Mouse (Mus musculus): Measurements from ENCODE around the gene Cdk14. TPM values are rescaled to one million over a fixed set of nuclear protein-coding genes. Genes with fewer than 3 reads are reported as not detected.

The Cdk14 gene
- polyA plus RNA-seq, 1 experiment from 2014 or later: 10.8 TPM

GRCm38 (mm10) chr5:4962063-4962610 lies 458.0 kb downstream of the Cdk14 start:
- WGBS: 49% methylated on average over 15 of the region's 15 CpGs
- H3K27me3 ChIP-seq (replicated peaks): no peaks in the 10 kb centered on the region
- H3K4me3 ChIP-seq: no peak overlapping the region
- H3K27ac ChIP-seq (replicated peaks): no peak overlapping the region
- no peaks in the 10 kb centered on the region for H3K9me3 ChIP-seq
- ATAC-seq (ENCODE audit: extremely low read depth, insufficient number of reproducible peaks, low FRiP score, low TSS enrichment): no peak
- H3K4me2 ChIP-seq: 0 out of 2 replicates have a peak overlapping the region, but pooled peaks have one; percentile 16
- peaks cover 31% of the 10 kb centered on the region for H3K4me1 ChIP-seq
- no peak overlapping the region for H3K9ac ChIP-seq
- no peaks in the 10 kb centered on the region for H3K36me3 ChIP-seq

- H3K27me3 ChIP-seq (replicated peaks): no peaks in the 10 kb centered on the region
- no peak overlapping the region for H3K4me3 ChIP-seq
- H3K9ac ChIP-seq: no peak overlapping the region
- H3K4me1 ChIP-seq: peaks cover 34% of the 10 kb centered on the region
- no peaks in the 10 kb centered on the region for H3K9me3 ChIP-seq
- H3K36me3 ChIP-seq: no peaks in the 10 kb centered on the region
- no peak overlapping the region for H3K4me2 ChIP-seq
- ATAC-seq (ENCODE audit: extremely low read depth, insufficient number of reproducible peaks, low FRiP score, low TSS enrichment): no peak
- 97% methylated on average over 1 of the region's 1 CpGs for WGBS
- no peak overlapping the region for H3K27ac ChIP-seq (replicated peaks)
Measured at GRCm38 (mm10) chr5:4961636-4962035, 458.5 kb downstream of the Cdk14 start.

DNA sequence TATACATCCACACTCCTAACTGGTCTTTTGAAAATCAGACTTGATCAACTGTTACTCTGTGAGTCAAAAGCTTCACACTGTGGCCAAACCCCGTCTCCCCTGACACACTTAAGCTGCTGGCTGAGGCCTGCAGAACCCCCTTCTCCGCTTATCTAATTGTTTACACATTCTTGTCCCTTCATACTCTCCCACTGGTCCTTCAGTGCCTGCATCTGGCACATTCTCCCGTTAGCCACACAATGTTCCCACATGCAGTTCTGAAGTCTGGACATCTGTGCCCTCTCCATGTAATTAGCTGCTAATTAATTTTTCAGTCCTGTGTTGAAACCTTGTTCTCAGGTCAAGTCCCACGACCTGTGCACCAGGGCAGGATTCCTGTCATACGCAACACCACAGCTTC lies 460.7 kb downstream of the Cdk14 start:
- H3K27ac ChIP-seq (replicated peaks): no peak overlapping the region

GRCm38 (mm10) chr5:4955993-4956392 lies 464.1 kb downstream of the Cdk14 start:
- Histone ChIP-seq H3K4me2 (no peak overlapping the region), H3K9ac (no peak overlapping the region), H3K9me3 (no peaks in the 10 kb centered on the region), H3K27me3 (replicated peaks) (no peaks in the 10 kb centered on the region), H3K27ac (replicated peaks) (no peak overlapping the region), H3K4me3 (no peak overlapping the region), H3K4me1 (peaks cover 32% of the 10 kb centered on the region), H3K36me3 (no peaks in the 10 kb centered on the region)
- no peak for ATAC-seq (ENCODE audit: extremely low read depth, insufficient number of reproducible peaks, low FRiP score, low TSS enrichment)
- WGBS: 69% methylated on average over 7 of the region's 7 CpGs

More for the DNA sequence above, 460.7 kb downstream of the Cdk14 start:
- WGBS: 24% methylated on average over 5 of the region's 5 CpGs
- ATAC-seq (ENCODE audit: extremely low read depth, insufficient number of reproducible peaks, low FRiP score, low TSS enrichment): no peak
- H3K9ac ChIP-seq: no peak overlapping the region
- H3K4me1 ChIP-seq: peaks cover 38% of the 10 kb centered on the region
- no peaks in the 10 kb centered on the region for H3K27me3 ChIP-seq (replicated peaks)
- H3K4me3 ChIP-seq: no peak overlapping the region
- no peak overlapping the region for H3K4me2 ChIP-seq
- no peaks in the 10 kb centered on the region for H3K36me3 ChIP-seq
- no peaks in the 10 kb centered on the region for H3K9me3 ChIP-seq

DNA sequence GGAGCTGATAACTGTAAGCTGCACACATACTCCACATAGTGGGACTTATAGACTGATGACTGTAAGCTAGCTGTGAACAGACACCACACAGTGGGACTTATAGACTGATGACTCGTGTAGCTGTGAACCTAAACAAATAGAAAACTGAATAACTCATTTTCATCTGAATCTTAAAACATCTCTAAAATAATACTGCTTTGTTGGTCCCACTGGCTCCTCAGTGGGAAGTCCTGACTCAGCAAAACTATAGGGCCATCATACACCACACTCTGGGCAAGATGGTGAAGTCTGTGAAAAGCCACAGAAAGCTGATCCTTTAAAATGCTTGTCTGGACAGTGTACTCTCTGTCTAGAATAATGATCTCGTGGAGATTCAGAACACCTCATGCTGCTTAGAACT lies 464.7 kb downstream of the Cdk14 start:
- Histone ChIP-seq H3K36me3 (no peaks in the 10 kb centered on the region), H3K4me1 (peaks cover 38% of the 10 kb centered on the region), H3K27me3 (replicated peaks) (no peaks in the 10 kb centered on the region), H3K9me3 (no peaks in the 10 kb centered on the region), H3K4me3 (no peak overlapping the region), H3K4me2 (no peak overlapping the region), H3K9ac (no peak overlapping the region), H3K27ac (replicated peaks) (no peak overlapping the region)
- ATAC-seq (ENCODE audit: extremely low read depth, insufficient number of reproducible peaks, low FRiP score, low TSS enrichment): no peak
- 81% methylated on average over 2 of the region's 2 CpGs for WGBS

DNA sequence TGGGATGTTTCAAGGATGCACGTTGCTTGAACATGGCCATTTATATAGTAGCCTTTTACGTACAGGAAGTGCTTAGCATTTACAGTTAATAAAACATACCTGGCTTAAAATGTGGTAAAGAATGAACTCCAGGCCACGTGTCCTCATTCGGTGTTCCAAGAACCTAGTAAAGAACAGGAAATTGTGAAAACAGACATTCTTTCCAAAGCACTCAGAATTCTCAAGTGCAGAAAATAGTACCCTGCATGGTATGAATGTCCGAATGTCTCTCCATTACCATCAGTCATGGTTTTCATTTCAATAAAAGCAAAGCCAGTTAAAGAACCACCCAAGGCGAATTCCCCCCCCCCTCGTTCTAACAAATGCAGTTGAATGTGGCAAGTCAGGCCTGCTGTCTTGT lies 470.7 kb downstream of the Cdk14 start:
- Histone ChIP-seq H3K9ac (no peak overlapping the region), H3K4me2 (no peak overlapping the region), H3K4me3 (no peak overlapping the region), H3K9me3 (no peaks in the 10 kb centered on the region), H3K36me3 (no peaks in the 10 kb centered on the region), H3K27me3 (replicated peaks) (no peaks in the 10 kb centered on the region), H3K27ac (replicated peaks) (no peak overlapping the region), H3K4me1 (peaks cover 27% of the 10 kb centered on the region)
- WGBS: 61% methylated on average over 7 of the region's 7 CpGs
- no peak for ATAC-seq (ENCODE audit: extremely low read depth, insufficient number of reproducible peaks, low FRiP score, low TSS enrichment)

DNA sequence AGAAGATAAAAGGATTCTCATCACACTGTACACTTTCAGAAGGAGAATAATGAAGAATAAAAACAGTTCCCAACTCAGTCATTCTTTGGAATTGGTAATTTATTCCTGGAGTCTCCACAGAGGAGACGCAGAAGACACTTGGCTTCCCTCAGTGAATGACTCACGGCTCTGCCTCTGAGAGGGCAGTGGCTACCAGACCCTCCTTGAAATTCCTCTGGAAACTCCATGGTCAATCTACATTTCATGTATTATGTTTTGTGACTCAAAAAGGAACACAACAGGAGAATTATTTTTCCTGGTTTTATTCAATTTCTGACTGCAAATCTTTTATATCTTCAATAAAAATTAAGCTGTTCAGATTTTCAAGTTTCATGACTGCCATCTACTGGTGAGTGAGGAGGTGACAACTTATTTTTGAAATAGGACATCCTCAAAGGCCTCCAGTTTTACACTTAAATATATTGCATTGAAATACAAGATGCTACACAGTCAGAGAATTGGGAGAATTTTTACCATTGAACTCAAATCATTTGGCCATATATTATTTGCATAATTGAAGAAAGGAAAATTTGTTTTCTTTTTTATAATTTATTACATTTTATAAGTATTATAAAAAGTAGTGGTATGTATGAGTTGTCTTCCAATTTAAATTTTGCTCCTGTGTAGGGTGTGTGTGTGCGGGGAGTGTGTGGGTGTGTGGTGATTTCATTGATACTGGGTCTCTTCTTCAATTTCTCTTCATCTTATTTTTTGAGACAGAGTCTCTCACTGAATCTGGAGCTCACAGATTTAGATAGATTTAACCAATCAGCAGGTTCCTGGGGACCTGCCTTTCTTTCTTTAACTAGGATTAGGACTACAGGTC lies 471.8 kb downstream of the Cdk14 start:
- no peaks in the 10 kb centered on the region for H3K27me3 ChIP-seq (replicated peaks)
- peaks cover 26% of the 10 kb centered on the region for H3K4me1 ChIP-seq
- no peak overlapping the region for H3K4me2 ChIP-seq
- no peak overlapping the region; the same call in 1 of the 2 replicates for H3K27ac ChIP-seq (replicated peaks)
- no peaks in the 10 kb centered on the region for H3K36me3 ChIP-seq
- no peaks in the 10 kb centered on the region for H3K9me3 ChIP-seq
- ATAC-seq (ENCODE audit: extremely low read depth, insufficient number of reproducible peaks, low FRiP score, low TSS enrichment): no peak
- H3K9ac ChIP-seq: no peak overlapping the region
- WGBS: 47% methylated on average over 3 of the region's 3 CpGs
- no peak overlapping the region for H3K4me3 ChIP-seq

DNA sequence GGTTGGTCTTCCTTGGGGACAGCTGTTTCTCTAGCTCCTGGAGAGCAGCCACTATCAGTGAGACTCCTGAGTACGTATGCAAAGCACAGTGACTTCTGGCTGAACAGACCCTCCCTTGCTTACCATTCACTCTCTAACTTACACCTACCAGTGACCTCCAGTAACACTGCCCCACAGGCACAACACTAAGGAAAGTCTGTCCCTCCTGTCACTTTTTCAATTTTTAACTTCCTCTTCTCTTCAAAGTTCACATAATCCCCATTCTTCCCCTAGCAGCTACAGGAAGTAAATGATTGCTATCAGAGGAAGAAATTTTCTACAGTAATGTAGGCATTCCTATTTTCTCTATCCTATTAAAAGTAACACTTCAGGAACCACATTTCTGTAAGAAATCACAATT lies 485.0 kb downstream of the Cdk14 start:
- no peak overlapping the region for H3K9ac ChIP-seq
- no peaks in the 10 kb centered on the region for H3K27me3 ChIP-seq (replicated peaks)
- no peak overlapping the region for H3K27ac ChIP-seq (replicated peaks)
- H3K9me3 ChIP-seq: no peaks in the 10 kb centered on the region
- H3K4me3 ChIP-seq: no peak overlapping the region
- 23% methylated on average over 1 of the region's 1 CpGs for WGBS
- no peak for ATAC-seq (ENCODE audit: extremely low read depth, insufficient number of reproducible peaks, low FRiP score, low TSS enrichment)
- no peak overlapping the region for H3K4me2 ChIP-seq
- no peaks in the 10 kb centered on the region for H3K36me3 ChIP-seq
- H3K4me1 ChIP-seq: peaks cover 20% of the 10 kb centered on the region

DNA sequence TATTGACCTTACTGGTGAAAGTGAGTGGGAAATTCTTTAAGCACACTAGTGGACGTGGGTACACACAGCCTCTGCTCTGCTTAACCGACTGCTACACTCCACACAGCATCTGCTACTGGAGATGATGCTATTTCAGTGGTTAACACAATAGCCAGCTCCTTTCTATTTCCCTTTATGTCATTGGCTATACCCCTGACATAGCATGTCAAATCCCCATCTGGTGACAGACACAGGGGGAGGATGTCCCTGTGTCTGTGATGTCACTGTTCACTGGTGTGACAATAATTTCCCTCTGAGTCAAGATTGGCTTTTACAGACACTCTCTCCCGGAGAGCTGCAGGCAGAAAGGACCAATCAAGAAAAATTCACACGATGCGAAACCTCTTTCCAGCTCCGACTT lies 485.6 kb downstream of the Cdk14 start:
- no peak overlapping the region for H3K4me2 ChIP-seq
- H3K9ac ChIP-seq: no peak overlapping the region
- H3K4me3 ChIP-seq: no peak overlapping the region
- H3K27me3 ChIP-seq (replicated peaks): no peaks in the 10 kb centered on the region
- H3K27ac ChIP-seq (replicated peaks): no peak overlapping the region
- H3K9me3 ChIP-seq: no peaks in the 10 kb centered on the region
- 76% methylated on average over 6 of the region's 6 CpGs for WGBS
- ATAC-seq (ENCODE audit: extremely low read depth, insufficient number of reproducible peaks, low FRiP score, low TSS enrichment): no peak
- no peaks in the 10 kb centered on the region for H3K36me3 ChIP-seq
- H3K4me1 ChIP-seq: peaks cover 20% of the 10 kb centered on the region

- ATAC-seq (ENCODE audit: extremely low read depth, insufficient number of reproducible peaks, low FRiP score, low TSS enrichment): no peak
- H3K36me3 ChIP-seq: no peaks in the 10 kb centered on the region
- H3K27me3 ChIP-seq (replicated peaks): no peaks in the 10 kb centered on the region
- H3K4me2 ChIP-seq: no peak overlapping the region; the same call in 1 of the 2 replicates
- H3K27ac ChIP-seq (replicated peaks): no peak overlapping the region
- H3K9ac ChIP-seq: no peak overlapping the region
- no peak overlapping the region for H3K4me3 ChIP-seq
- H3K9me3 ChIP-seq: no peaks in the 10 kb centered on the region
- H3K4me1 ChIP-seq: peaks cover 20% of the 10 kb centered on the region
- 26% methylated on average over 8 of the region's 8 CpGs for WGBS
Measured at GRCm38 (mm10) chr5:4931539-4932143, 488.5 kb downstream of the Cdk14 start.

DNA sequence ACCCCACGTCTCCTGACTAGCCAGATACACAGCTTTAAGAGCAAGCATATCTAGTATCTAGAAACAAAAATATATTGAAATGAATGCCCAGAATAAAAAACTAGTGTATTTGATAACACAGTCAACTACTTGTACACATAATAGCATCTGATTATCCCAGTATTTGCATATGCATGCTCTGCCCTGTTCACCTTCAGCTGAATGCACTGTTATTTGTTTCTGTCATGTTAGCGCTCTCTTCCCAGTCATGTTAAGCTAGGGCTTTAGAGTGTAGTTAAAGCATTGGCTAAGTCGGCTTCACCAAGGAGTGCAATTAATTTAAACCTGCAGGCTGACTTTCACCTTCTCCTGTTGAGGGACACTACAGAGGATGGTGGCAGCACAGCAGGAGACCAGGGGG lies 490.5 kb downstream of the Cdk14 start:
- peaks cover 16% of the 10 kb centered on the region for H3K4me1 ChIP-seq
- 70% methylated on average over 3 of the region's 3 CpGs for WGBS
- no peak overlapping the region for H3K4me3 ChIP-seq
- no peak overlapping the region for H3K9ac ChIP-seq
- H3K27me3 ChIP-seq (replicated peaks): no peaks in the 10 kb centered on the region
- H3K36me3 ChIP-seq: no peaks in the 10 kb centered on the region
- no peaks in the 10 kb centered on the region for H3K9me3 ChIP-seq
- H3K4me2 ChIP-seq: no peak overlapping the region
- no peak for ATAC-seq (ENCODE audit: extremely low read depth, insufficient number of reproducible peaks, low FRiP score, low TSS enrichment)
- no peak overlapping the region for H3K27ac ChIP-seq (replicated peaks)

All from heart, embryonic 13.5 days (tissue).